Mouse (Mus musculus) ovary, adult 18-20 months (tissue): ENCODE results near the gene G3bp2.
"Not testable (repeated sequence)": the region's sequence is repeated elsewhere in the genome, so short reads cannot be mapped to it uniquely, and the experiment has no call there.

ENCODE experiments used
- DNase-seq: peaks from one replicate; pipeline ENCODE4 v3.0.0; 2022; ENCODE audit warnings: low spot score, mixed read lengths

Gene G3bp2

GRCm38 (mm10) chr5:92083417-92084038 lies at the start of gene G3bp2:
Gene G3bp2 (minus strand): TSS chr5:92083719.
- peak; percentile 96 for DNase-seq

GRCm38 (mm10) chr5:92133006-92133405 lies 49.5 kb upstream of the G3bp2 start:
- DNase-seq = not testable (repeated sequence)

- no peak for DNase-seq
Observed at GRCm38 (mm10) chr5:92132127-92132526, 48.6 kb upstream of the G3bp2 start.

GRCm38 (mm10) chr5:92130040-92130682 lies 46.6 kb upstream of the G3bp2 start:
- no peak for DNase-seq

- DNase-seq = no peak
Observed at GRCm38 (mm10) chr5:92129321-92129768, 45.8 kb upstream of the G3bp2 start.

GRCm38 (mm10) chr5:92128570-92128969 lies 45.1 kb upstream of the G3bp2 start:
- DNase-seq = peak; percentile 23

- no peak for DNase-seq
Observed at GRCm38 (mm10) chr5:92127751-92128150, 44.2 kb upstream of the G3bp2 start.

GRCm38 (mm10) chr5:92127141-92127625 lies 43.7 kb upstream of the G3bp2 start:
- DNase-seq = no peak

- DNase-seq = no peak
Observed at GRCm38 (mm10) chr5:92125446-92125845, 41.9 kb upstream of the G3bp2 start.

GRCm38 (mm10) chr5:92121636-92122035 lies 38.1 kb upstream of the G3bp2 start:
- no peak for DNase-seq

- DNase-seq = peak; percentile 38
Observed at GRCm38 (mm10) chr5:92117823-92118403, 34.4 kb upstream of the G3bp2 start.

- no peak for DNase-seq
Observed at GRCm38 (mm10) chr5:92114939-92115338, 31.4 kb upstream of the G3bp2 start.

GRCm38 (mm10) chr5:92114223-92114622 lies 30.7 kb upstream of the G3bp2 start:
- no peak for DNase-seq

GRCm38 (mm10) chr5:92113484-92113883 lies 30.0 kb upstream of the G3bp2 start:
- no peak for DNase-seq

GRCm38 (mm10) chr5:92112585-92112984 lies 29.1 kb upstream of the G3bp2 start:
- no peak for DNase-seq

- no peak for DNase-seq
Observed at GRCm38 (mm10) chr5:92112175-92112574, 28.7 kb upstream of the G3bp2 start.

GRCm38 (mm10) chr5:92110818-92111355 lies 27.4 kb upstream of the G3bp2 start:
- peak; percentile 42 for DNase-seq

- DNase-seq = no peak
Observed at GRCm38 (mm10) chr5:92107282-92107681, 23.8 kb upstream of the G3bp2 start.

- no peak for DNase-seq
Observed at GRCm38 (mm10) chr5:92106327-92107125, 23.0 kb upstream of the G3bp2 start.

GRCm38 (mm10) chr5:92103816-92104415 lies 20.4 kb upstream of the G3bp2 start:
- no peak for DNase-seq

GRCm38 (mm10) chr5:92103062-92103461 lies 19.5 kb upstream of the G3bp2 start:
- DNase-seq = no peak

- DNase-seq = no peak
Observed at GRCm38 (mm10) chr5:92101601-92102000, 18.1 kb upstream of the G3bp2 start.
